Mouse (Mus musculus): ENCODE results near the gene Sept6. TPM values are rescaled to one million over a fixed set of nuclear protein-coding genes. Genes with fewer than 3 reads are reported as not detected.
A peak's percentile ranks its signal among the peaks of the same experiment; 100 is the strongest.

Gene Sept6
- total and polyA plus RNA-seq, 3 experiments: 94.1 to 180 (median 98.8) TPM

DNA sequence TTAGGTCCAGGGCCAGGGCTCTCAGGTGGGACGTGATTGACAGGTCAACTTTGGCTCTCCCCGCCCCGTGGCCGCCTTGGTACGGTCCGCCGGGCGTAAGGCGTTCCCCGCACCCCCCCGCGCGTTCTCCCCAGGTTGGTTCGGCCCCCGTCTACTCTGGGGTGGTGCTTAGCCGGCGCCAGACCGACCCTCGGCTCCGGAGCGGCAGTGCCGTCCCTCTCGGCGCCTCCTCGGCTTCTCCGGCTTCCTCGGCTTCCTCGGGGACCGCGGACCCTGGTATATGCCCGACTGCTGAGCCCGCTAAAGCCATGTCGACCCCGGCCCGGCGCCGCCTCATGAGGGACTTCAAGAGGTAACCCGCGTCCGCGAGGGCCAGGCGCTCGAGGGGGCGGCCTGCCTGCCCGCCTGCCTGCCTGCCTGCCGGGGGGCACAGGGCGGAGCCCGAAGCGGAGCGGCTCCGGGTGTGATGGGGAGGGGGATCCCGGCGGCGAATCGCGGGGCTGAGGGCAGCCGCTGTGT, 117.4 kb downstream of the Sept6 start (continued):
- TF ChIP-seq BHLHE40 (IDR thresholded peaks at IDR 0.05; ENCODE audit: low read depth, low read length): no peak
- no peak for TF ChIP-seq JUND (conservative IDR thresholded peaks at IDR 0.05; ENCODE audit: low read depth, low read length)
- TF ChIP-seq POLR2A (IDR thresholded peaks at IDR 0.05; ENCODE audit: low read depth, low read length): peak; percentile 96
- no peak for TF ChIP-seq E2F4 (IDR thresholded peaks at IDR 0.05; ENCODE audit: insufficient replicate concordance, low read depth, low read length)
- no peak for TF ChIP-seq ZNF384 (IDR thresholded peaks at IDR 0.05; ENCODE audit: low read depth, low read length)
- peak; percentile 60; the same call in 1 of the 2 replicates for TF ChIP-seq TBP (conservative IDR thresholded peaks at IDR 0.05; ENCODE audit: low read depth, low read length)
- no peak for TF ChIP-seq SMC3 (IDR thresholded peaks at IDR 0.05; ENCODE audit: low read depth, low read length)
- TF ChIP-seq ZMIZ1 (IDR thresholded peaks at IDR 0.05; ENCODE audit: low read depth, low read length): peak; percentile 88
- TF ChIP-seq GABPA (IDR thresholded peaks at IDR 0.05; ENCODE audit: insufficient replicate concordance, low read depth, low read length): no peak
- TF ChIP-seq EP300 (IDR thresholded peaks at IDR 0.05; ENCODE audit: low read length): no peak
- peak; percentile 85 for TF ChIP-seq TCF12 (IDR thresholded peaks at IDR 0.05; ENCODE audit: low read depth, low read length)
- TF ChIP-seq ZC3H11A (IDR thresholded peaks at IDR 0.05; ENCODE audit: low read depth, low read length): no peak
- TF ChIP-seq MYC (IDR thresholded peaks at IDR 0.05; ENCODE audit: low read depth, low read length): no peak
- no peak for TF ChIP-seq USF2 (conservative IDR thresholded peaks at IDR 0.05; ENCODE audit: low read depth, low read length)
- no peak for TF ChIP-seq RAD21 (IDR thresholded peaks at IDR 0.05; ENCODE audit: low read depth, low read length)
- TF ChIP-seq MXI1 (IDR thresholded peaks at IDR 0.05; ENCODE audit: low read depth, low read length): no peak

DNA sequence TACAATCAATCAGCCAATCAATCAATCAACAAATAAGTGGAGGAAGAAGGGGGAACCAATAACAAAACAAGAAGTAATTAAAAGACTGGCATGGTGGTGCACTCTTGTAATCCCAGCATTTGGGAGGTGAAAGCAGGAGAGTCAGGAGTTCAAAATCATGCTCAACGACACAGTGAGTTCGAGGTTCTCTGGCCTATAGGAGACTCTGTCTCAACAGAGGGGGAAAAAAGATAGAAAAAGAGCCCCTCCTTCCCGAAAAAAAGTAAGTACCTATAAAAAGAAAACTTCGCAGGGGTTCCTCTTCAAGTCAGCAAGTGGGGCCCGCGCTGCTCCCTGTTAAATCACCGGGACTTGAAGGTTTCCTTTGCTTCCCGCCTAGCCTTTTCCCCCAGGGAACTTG, 117.8 kb downstream of the Sept6 start, which contains the start of the genes Ube2a and C330007P06Rik:
Gene Ube2a (plus strand): TSS at position 136 of the 400 bp plus-strand sequence.
Gene C330007P06Rik (minus strand): TSS at position 347 of the 400 bp plus-strand sequence.
- dilution Hi-C loops (cut with MboI; ENCODE audit: extremely low pct_ligation_motif_present, extremely low pct_unique_long_range_greater_than_20kb, low sequenced_read_pairs) (no loop called here), in situ Hi-C loops (cut with MboI; ENCODE audit: low pct_ligation_motif_present, low pct_unique_long_range_greater_than_20kb, low sequenced_read_pairs) (no loop called here)
- Histone ChIP-seq H3K4me2 (ENCODE audit: insufficient read depth, low read depth, poor library complexity, severe bottlenecking) (peak within 1 kb of the TSS; percentile 64), H3K9me3 (replicated peaks; ENCODE audit: low read length) (no peaks in the 10 kb centered on the region), H3K36me3 (replicated peaks in 1 of 2; ENCODE audit: control insufficient read depth in 1 of 2, insufficient read depth in 1 of 2, low read length in 1 of 2) (peaks cover 4 to 7% of the 10 kb centered on the region in 2 experiments), H3K4me3 (replicated peaks in 1 of 3; ENCODE audit: low read depth in 2 of 3, low read length in 2 of 3, poor library complexity in 1 of 3) (peak within 1 kb of the TSS; percentile 54 to 78 (median 72)), H3K79me2 (replicated peaks; ENCODE audit: control insufficient read depth, extremely low read depth, insufficient read depth, poor library complexity, severe bottlenecking) (peaks cover 12% of the 10 kb centered on the region), H3K27me3 (replicated peaks) (no peaks in the 10 kb centered on the region), H3K27ac (ENCODE audit: insufficient read depth, low read depth) (no peak within 1 kb of the TSS), H3K9ac (ENCODE audit: insufficient read depth, low read depth) (peak within 1 kb of the TSS; percentile 92), H3K4me1 (ENCODE audit: control insufficient read depth in 1 of 2, insufficient read depth in 2 of 2) (peaks cover 0 to 6% of the 10 kb centered on the region in 2 experiments; a peak in 1 of 4 replicates)
- no peak for TF ChIP-seq MXI1 (IDR thresholded peaks at IDR 0.05; ENCODE audit: low read depth, low read length)
- TF ChIP-seq PAX5 (IDR thresholded peaks at IDR 0.05; ENCODE audit: low read length): no peak
- TF ChIP-seq ZNF384 (IDR thresholded peaks at IDR 0.05; ENCODE audit: low read depth, low read length): 0 out of 2 replicates have a peak, but pooled peaks have one; percentile 8
- DNase-seq (ENCODE audit: extremely low read depth): no peak

DNA sequence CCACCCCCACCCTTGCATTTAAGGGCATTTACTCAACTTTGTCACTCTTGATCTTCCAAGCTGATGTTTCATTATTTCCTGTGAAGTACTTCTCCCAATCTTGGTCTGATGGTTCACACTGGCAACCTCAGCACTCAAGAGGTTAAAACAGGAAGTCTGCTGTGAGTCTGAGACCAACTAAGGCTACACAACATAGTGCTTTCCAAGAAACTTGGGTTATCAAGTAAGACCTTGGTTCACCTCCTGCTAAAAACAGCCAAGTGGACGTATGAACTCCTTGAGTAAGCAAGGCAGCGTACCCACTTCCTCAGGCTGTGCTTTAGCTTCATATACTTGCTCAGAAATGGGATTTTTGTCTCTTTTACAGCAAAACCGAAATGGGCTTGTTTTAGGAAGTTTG, 121.2 kb downstream of the Sept6 start:
- TF ChIP-seq CHD1 (IDR thresholded peaks at IDR 0.05; ENCODE audit: low read depth, low read length) (no peak), JUN (IDR thresholded peaks at IDR 0.05; ENCODE audit: insufficient read depth, low read depth, low read length) (no peak), ZC3H11A (IDR thresholded peaks at IDR 0.05; ENCODE audit: low read depth, low read length) (no peak), PAX5 (IDR thresholded peaks at IDR 0.05; ENCODE audit: low read length) (no peak), HCFC1 (IDR thresholded peaks at IDR 0.05; ENCODE audit: low read depth, low read length) (no peak), SMC3 (IDR thresholded peaks at IDR 0.05; ENCODE audit: low read depth, low read length) (no peak), MXI1 (IDR thresholded peaks at IDR 0.05; ENCODE audit: low read depth, low read length) (no peak), NRF1 (IDR thresholded peaks at IDR 0.05; ENCODE audit: low read depth, low read length) (no peak), POLR2A (IDR thresholded peaks at IDR 0.05; ENCODE audit: low read depth, low read length) (no peak), GABPA (IDR thresholded peaks at IDR 0.05; ENCODE audit: insufficient replicate concordance, low read depth, low read length) (no peak)
- Histone ChIP-seq H3K36me3 (replicated peaks in 1 of 2; ENCODE audit: control insufficient read depth in 1 of 2, insufficient read depth in 1 of 2, low read length in 1 of 2) (no peaks in the 10 kb centered on the region), H3K27ac (ENCODE audit: insufficient read depth, low read depth) (no peak overlapping the region), H3K79me2 (replicated peaks; ENCODE audit: control insufficient read depth, extremely low read depth, insufficient read depth, poor library complexity, severe bottlenecking) (peaks cover 8% of the 10 kb centered on the region), H3K27me3 (replicated peaks) (no peaks in the 10 kb centered on the region), H3K9ac (ENCODE audit: insufficient read depth, low read depth) (no peak overlapping the region), H3K4me3 (replicated peaks in 1 of 3; ENCODE audit: low read depth in 2 of 3, low read length in 2 of 3, poor library complexity in 1 of 3) (no peak overlapping the region), H3K4me2 (ENCODE audit: insufficient read depth, low read depth, poor library complexity, severe bottlenecking) (no peak overlapping the region), H3K4me1 (ENCODE audit: control insufficient read depth in 1 of 2, insufficient read depth in 2 of 2) (peaks cover 0 to 6% of the 10 kb centered on the region in 2 experiments; a peak in 1 of 4 replicates), H3K9me3 (replicated peaks; ENCODE audit: low read length) (no peaks in the 10 kb centered on the region)
- DNase-seq (ENCODE audit: extremely low read depth): no peak
- dilution Hi-C loops (cut with MboI; ENCODE audit: extremely low pct_ligation_motif_present, extremely low pct_unique_long_range_greater_than_20kb, low sequenced_read_pairs) (no loop called here), in situ Hi-C loops (cut with MboI; ENCODE audit: low pct_ligation_motif_present, low pct_unique_long_range_greater_than_20kb, low sequenced_read_pairs) (no loop called here)

Data from CH12.LX (cell line).